Mouse (Mus musculus): ENCODE data around the gene Rab12. TPM values are rescaled to one million over a fixed set of nuclear protein-coding genes. Genes with fewer than 3 reads are reported as not detected.
A peak's percentile ranks its signal among the peaks of the same experiment; 100 is the strongest.
"Not testable (repeated sequence)": the region's sequence is repeated elsewhere in the genome, so short reads cannot be mapped to it uniquely, and the experiment has no call there.

The Rab12 gene
- total RNA-seq (2022), result 100 to 1,000 TPM; 106 to 117 (median 108) TPM

GRCm38 (mm10) chr17:66519554-66520553 is at the start of gene Rab12:
Rab12 (minus strand) TSS chr17:66519729.
- DNase-seq (ENCODE audit: low spot score in 2 of 2), result peak; percentile 58 to 78

DNA sequence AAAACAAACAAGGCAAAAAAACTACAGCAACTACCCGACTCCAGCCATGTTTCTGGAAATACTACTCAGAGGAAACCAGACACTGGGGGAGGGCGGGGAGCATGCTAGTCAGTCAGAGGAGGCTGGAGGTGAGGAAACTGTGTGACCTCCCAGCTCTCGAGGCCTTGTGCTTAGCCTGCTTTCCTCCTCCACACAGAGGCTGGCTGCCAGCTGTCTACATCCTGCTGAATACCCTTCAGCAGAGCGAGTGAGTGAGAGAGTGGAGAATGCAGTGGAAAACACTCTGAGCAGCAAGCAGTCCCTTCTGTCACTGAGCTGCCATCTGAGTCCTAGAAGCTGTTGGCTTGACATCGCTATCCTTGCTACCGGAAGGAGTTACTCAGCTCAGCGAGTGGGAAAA is 44.7 kb upstream of the Rab12 start:
- peak; percentile 15 to 21 for DNase-seq (ENCODE audit: low spot score in 2 of 2)

DNA sequence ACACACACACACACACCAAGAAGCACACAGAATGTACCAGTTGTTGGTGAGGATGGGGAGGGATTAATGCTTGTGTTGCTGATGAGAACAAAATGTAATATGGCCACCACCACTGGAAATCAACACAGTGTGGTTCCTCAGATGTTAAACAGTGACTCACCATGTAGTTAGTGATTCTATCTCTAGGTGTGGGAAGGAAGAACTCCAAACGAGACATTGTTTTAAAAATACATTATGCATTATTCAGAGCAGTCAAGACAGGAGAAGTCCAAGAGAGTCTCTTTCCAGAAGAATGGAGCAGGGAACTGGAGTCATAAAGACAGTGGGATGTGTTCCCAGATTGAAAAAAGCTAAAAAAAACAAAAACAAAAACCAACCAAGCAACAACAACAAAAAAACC is 44.0 kb upstream of the Rab12 start:
- DNase-seq (ENCODE audit: low spot score in 2 of 2), result no peak

DNA sequence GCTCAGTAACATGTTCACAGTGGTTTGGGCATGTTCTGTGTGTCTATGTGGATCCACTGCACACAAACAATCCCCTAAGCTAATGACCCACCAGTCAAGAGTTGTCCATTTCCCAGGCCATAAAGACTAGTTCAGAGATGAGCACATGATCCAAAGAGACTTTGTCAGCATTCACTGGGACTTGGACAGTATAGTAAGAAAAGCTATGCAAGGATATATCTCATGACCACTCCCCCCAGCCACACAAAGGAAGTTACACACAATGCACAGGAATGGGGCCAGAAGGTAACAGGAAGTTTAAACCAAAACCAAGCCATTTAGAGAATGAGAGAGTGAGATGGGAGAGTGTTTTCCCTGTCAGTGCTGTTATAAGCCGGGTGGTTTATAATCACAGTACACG is 41.9 kb upstream of the Rab12 start:
- DNase-seq (ENCODE audit: low spot score in 2 of 2), result no peak

DNA sequence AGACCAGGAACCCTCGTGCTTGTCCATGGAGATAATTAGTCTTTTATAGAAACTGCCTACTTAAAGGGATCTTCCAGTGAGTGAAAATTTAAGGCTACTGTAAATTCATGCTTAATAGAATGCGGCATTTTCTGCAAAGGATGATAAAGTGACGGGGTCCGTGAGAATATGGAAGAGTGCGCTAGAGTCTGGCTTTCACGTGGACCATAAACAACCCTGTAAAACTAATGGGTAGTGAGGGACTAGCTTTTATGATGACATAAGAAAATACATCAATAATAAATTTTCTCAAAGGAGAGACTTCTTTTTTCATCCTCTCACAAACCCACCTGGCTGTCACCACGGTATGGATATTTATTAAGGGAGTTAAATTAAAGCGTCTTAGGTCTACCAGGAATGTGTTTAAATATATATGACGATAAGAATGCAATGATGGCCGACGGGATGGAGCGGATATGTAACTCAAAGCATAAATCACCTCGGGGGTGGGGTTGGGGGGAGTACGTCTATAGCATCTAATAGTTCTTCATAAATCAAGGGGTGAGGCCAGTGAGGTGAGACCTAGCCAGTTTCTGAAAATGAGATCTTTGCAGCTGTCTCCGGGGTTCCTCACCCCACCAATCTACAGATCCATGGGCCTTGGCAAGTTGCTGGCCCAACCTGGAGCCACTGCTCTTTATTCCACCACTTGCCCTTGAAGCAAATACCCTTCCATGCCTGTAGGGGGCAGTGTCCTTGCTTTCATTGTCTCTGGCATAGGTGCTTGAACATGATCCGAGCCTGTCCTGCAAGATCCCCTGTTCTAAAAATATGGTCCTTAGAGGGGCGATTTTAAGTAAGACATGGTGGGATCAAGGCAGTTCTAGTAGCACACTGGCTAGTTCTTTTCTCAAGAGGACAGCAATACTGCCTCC is 39.1 kb upstream of the Rab12 start:
- DNase-seq (ENCODE audit: low spot score in 2 of 2), result no peak

DNA sequence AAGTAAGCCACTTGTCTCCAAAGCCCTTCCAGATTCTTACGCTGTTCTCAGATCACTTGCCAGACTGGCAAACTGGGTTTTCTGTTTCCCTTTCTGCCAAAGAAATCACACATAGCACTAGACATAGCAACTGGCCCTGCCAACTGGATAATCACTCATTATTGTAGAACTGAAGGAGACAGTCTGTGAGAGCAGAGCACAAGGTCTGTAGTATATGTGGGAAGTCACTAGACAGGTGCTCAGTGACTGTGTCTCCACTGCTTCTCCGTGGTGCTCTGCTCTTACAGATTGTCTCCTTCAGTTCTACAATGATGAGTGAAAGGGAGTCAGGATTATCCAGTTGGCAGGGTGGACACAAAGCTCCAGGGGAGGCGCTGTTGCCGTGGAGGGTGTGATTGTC is 33.2 kb upstream of the Rab12 start:
- no peak for DNase-seq (ENCODE audit: low spot score in 2 of 2)

- no peak for DNase-seq (ENCODE audit: low spot score in 2 of 2)
Measured at GRCm38 (mm10) chr17:66550486-66550885, 31.0 kb upstream of the Rab12 start.

DNA sequence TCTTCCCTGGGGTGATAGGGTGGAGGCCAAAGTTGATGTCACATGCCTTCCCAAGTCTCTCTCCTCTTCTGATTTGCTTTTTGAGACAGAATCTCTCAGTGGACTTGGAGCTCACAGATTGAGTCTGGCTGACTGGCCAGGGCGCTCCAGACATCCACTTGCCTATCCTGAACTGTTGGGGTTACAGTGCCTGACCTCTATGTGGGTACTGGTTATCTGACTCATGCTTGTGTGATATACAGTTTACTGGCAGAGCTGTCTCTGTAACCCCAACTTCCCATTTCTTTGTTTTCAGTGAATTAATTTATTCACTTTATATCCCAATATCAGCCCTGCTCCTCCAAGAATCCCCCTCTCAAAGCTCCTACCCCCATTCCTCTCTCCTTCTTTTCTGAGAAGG is 12.8 kb upstream of the Rab12 start:
- no peak for DNase-seq (ENCODE audit: low spot score in 2 of 2)

DNA sequence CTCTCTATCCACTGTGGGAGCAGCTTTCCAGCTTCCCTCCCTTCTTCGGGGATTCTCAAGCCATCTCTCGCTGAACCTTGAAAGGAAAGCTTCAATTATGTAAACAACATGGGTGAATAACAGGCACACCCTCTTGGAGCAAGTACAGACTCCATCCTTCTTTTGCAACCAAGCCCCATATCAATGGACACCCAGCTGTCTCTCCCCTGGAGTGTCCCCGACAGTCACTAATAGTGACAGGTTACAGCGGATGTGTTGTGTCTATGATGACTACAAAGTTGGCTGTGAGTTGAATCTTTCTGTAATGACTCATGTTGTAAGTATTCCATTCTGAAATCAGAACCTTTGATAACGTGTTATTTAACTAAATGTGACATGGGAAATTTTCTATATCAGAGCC is 3.9 kb upstream of the Rab12 start:
- no peak for DNase-seq (ENCODE audit: low spot score in 2 of 2)

DNA sequence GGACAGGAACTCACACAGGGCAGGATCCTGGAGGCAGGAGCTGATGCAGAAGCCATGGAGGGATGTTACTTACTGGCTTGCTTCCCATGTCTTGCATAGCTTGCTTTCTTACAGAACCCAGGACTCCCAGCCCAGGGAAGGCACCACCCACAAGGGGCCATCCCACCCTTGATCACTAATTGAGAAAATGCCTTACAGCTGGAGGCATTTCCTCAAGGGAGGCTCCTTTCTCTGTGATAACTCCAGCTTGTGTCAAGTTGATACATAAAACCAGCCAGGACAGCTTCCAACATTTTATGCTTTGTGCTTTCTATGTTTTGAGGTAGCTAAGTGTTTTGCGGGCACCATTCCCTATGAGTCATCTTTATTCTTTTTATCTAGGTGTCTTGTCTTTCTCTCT is 3.1 kb upstream of the Rab12 start:
- not testable (repeated sequence) for DNase-seq (ENCODE audit: low spot score in 2 of 2)

- no peak for DNase-seq (ENCODE audit: low spot score in 2 of 2)
Measured at GRCm38 (mm10) chr17:66518877-66519553, 514 bp downstream of the Rab12 start.

DNA sequence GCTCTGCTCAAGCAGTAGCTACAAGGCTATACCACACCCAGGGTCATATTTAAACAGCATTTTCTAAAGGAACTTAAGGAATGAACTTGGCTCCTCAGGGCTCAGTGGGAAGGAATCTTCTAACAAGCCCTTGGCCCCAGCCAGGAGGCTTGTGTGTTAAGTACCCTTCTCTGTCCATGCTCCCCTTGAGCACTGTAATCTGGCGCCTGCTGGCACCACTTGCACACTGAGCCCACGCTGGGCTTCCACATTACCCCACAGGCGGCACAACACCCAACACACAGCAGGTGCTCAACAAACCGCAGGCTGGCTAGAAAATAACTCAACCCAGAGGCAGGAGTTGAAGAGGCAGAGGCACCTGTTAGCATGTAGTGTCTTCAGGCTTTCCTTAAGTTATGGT is 2.6 kb downstream of the Rab12 start:
- DNase-seq (ENCODE audit: low spot score in 2 of 2), result no peak

- DNase-seq (ENCODE audit: low spot score in 2 of 2), result no peak
Measured at GRCm38 (mm10) chr17:66514288-66514995, 5.1 kb downstream of the Rab12 start.

DNA sequence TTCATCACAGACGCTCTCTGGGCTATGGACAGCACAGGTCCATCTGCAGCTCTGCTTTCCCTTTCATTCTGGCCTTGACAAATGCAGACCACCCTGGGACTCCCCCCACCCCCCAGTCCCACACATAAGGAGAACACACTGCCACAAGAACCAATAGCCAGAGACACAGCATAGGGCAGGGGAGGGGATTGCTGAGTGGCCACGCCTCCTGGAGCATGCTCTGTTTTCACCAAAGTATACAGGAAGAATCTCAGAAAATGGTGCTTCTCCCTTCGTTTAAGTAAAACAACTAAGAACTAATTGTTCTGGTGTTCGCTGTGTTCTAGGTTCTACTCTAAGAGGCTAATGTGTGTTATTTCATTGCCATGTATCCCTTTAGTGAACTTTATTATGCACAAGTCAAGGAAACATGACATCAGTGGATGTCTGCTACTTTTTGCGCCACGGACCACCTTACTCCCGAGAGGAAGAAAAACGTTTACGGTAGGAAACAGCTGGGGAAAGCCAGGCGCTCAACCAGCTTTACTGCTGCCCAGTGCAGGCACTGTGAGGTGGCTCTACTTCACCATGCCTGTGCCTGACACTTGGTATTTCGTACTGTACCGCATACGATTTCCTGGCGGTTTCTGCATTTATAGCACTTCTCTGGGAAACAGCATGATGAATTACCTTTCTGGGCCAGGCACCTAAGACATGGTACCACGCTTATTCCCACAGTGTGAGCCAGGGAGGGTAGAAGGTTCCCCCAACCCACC is 7.2 kb downstream of the Rab12 start:
- DNase-seq (ENCODE audit: low spot score in 2 of 2), result no peak

- DNase-seq (ENCODE audit: low spot score in 2 of 2), result no peak
Measured at GRCm38 (mm10) chr17:66510221-66510683, 9.3 kb downstream of the Rab12 start.

GRCm38 (mm10) chr17:66507049-66507954 is 12.2 kb downstream of the Rab12 start:
- no peak for DNase-seq (ENCODE audit: low spot score in 2 of 2)

DNA sequence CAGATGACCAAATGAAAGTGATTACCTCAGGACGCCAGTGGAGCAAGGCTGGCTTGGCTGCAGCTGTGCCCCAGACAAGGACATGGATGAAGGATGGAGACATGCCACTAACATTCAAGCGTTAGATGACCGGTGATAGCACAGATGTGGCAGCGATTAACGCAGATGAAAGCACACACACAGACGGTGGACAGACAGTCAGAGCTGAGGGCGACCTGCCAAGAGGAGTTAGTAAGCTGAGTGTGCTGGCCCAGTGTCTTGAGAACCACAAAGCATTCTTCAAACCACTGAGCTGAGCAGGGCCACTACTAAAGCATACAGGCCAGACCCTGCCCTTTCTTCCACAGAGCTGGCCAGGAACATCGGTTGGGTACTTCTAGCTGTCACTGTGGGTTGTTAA is 14.6 kb downstream of the Rab12 start:
- no peak for DNase-seq (ENCODE audit: low spot score in 2 of 2)

DNA sequence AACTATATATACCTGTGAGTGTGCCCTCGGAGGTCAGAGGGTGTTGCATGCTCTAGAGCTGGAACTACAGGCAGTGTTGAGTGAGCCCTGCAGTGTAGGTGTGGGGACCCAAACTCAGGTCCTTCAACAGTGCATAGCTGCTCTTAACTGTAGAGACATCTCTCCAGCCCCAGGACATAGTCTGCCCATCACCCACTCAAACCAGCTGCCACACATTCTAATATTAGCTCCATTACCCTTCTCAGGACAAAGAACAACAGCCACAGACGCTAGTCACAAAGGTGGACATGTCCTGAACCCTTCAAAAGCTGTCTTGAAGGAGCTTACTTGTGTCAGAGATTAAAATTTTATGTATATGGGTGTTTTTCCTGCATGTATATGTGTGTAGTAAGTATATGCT is 15.3 kb downstream of the Rab12 start:
- DNase-seq (ENCODE audit: low spot score in 2 of 2), result no peak

DNA sequence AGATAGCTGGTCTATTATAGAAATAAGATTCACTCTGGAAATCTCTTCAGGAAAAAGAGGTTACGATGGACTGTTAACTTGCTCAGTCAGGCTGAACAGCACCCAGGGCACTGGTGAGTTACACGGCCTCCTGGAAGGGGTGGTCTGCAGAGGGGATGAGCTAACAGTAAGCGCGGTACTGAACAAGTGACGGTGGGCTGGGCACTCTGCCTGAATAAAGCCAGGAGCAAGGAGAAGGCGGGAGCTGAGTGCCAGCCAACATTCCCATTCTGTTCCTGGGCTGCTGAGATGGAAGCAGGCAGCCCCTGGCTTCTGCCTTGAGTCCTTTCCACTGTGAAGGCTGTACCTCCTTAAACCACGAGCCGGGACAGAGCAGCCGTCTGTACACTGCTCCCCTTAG is 16.1 kb downstream of the Rab12 start:
- DNase-seq (ENCODE audit: low spot score in 2 of 2), result no peak
